Mouse (Mus musculus) stomach, postnatal 0 days (tissue): ENCODE results near the gene Chka.

Source experiments
- CTCF ChIP-seq: IDR thresholded peaks from 2 replicates; pipeline ENCODE4 v1.5.1; 2016; ENCODE audit warnings: antibody characterized with exemption, low read depth, mild to moderate bottlenecking, moderate library complexity
- EP300 ChIP-seq: optimal IDR thresholded peaks from 2 replicates; pipeline ENCODE3; 2016; ENCODE audit warnings: antibody characterized with exemption

- TF ChIP-seq EP300 = no peak
- no peak for TF ChIP-seq CTCF
Observed at GRCm38 (mm10) chr19:3898952-3899351, 47.4 kb downstream of the Chka start.
